Mouse (Mus musculus) forebrain, embryonic 16.5 days (tissue): ENCODE results near the gene Atoh8. TPM values are rescaled to one million over a fixed set of nuclear protein-coding genes. Genes with fewer than 3 reads are reported as not detected.

ENCODE experiments used
- ATAC-seq: fragments of 200-750 bp; cut with Nextera tagmentation; 2 replicates; pipeline ENCODE4 v1.8.0; 2017; ENCODE audit warnings: mild to moderate bottlenecking, moderate library complexity
- H3K27ac ChIP-seq: fragments of 300-500 bp; sonication (generic); 2 replicates; pipeline ENCODE4 v1.5.1; 2014; ENCODE audit warnings: low read length, control low read depth
- H3K27me3 ChIP-seq: fragments of 300-500 bp; sonication (generic); replicated peaks from 2 replicates; pipeline ENCODE4 v1.6.1; 2014; ENCODE audit warnings: low read length; ENCODE audit not compliant: control insufficient read depth, insufficient read depth
- H3K36me3 ChIP-seq: fragments of 300-500 bp; sonication (generic); 2 replicates; pipeline ENCODE4 v1.6.1; 2014; ENCODE audit not compliant: control insufficient read depth, insufficient read depth
- H3K4me1 ChIP-seq: fragments of 300-500 bp; sonication (generic); replicated peaks from 2 replicates; pipeline ENCODE4 v1.6.1; 2014; ENCODE audit warnings: low read length; ENCODE audit not compliant: control insufficient read depth, insufficient read depth
- H3K4me2 ChIP-seq: fragments of 300-500 bp; sonication (generic); 2 replicates; pipeline ENCODE4 v1.6.1; 2014; ENCODE audit warnings: mild to moderate bottlenecking, low read length, control low read depth
- H3K4me3 ChIP-seq: fragments of 300-500 bp; sonication (generic); replicated peaks from 2 replicates; pipeline ENCODE4 v1.5.1; 2014; ENCODE audit warnings: mild to moderate bottlenecking, low read length, control low read depth
- H3K9ac ChIP-seq: fragments of 300-500 bp; sonication (generic); replicated peaks from 2 replicates; pipeline ENCODE4 v1.6.1; 2014; ENCODE audit warnings: low read depth, low read length, control low read depth
- H3K9me3 ChIP-seq: fragments of 300-500 bp; sonication (generic); 2 replicates; pipeline ENCODE4 v1.6.1; 2016; ENCODE audit warnings: low read length; ENCODE audit not compliant: control insufficient read depth
- WGBS: fragments of 180-500 bp; shearing (Covaris S2); extraction: QIAGEN DNeasy Blood & Tissue Kit; methylation state at CpG from one replicate; pipeline ENCODE4 v1.1.7; 2014; 5-methylcytosine and 5-hydroxymethylcytosine counted together
- polyA plus RNA-seq: library from polyadenylated mRNA; unstranded; fragments of >200 nt; fragmentation: Nextera tagmentation; extraction: Ambion mirVana; gene quantifications from 2 replicates; pipeline ENCODE4 v1.2.1, GENCODE M21; 2015

Gene Atoh8
- polyA plus RNA-seq, 1 experiment from 2014 or later, result 3.0 TPM

- Histone ChIP-seq H3K36me3 (no peaks in the 10 kb centered on the region), H3K9ac (no peak overlapping the region), H3K27me3 (peaks cover 5% of the 10 kb centered on the region; the same call in 1 of the 2 replicates), H3K4me1 (peaks cover 2% of the 10 kb centered on the region; the same call in 1 of the 2 replicates), H3K9me3 (no peaks in the 10 kb centered on the region), H3K4me2 (no peak overlapping the region), H3K27ac (peak overlapping the region; percentile 64), H3K4me3 (no peak overlapping the region)
- ATAC-seq, result peak; percentile 64
- 46% methylated on average over 20 of the region's 20 CpGs for WGBS
Observed at GRCm38 (mm10) chr6:72244569-72245285, 9.3 kb upstream of the Atoh8 start.

GRCm38 (mm10) chr6:72244144-72244549, 8.8 kb upstream of the Atoh8 start:
- H3K4me3 ChIP-seq, result no peak overlapping the region
- no peak overlapping the region for H3K4me2 ChIP-seq
- no peak overlapping the region for H3K9ac ChIP-seq
- 18% methylated on average over 9 of the region's 9 CpGs for WGBS
- ATAC-seq, result peak; percentile 85
- H3K36me3 ChIP-seq, result no peaks in the 10 kb centered on the region
- H3K9me3 ChIP-seq, result no peaks in the 10 kb centered on the region
- peaks cover 2% of the 10 kb centered on the region; the same call in 1 of the 2 replicates for H3K4me1 ChIP-seq
- peaks cover 5% of the 10 kb centered on the region; the same call in 1 of the 2 replicates for H3K27me3 ChIP-seq
- peak overlapping the region; percentile 64 for H3K27ac ChIP-seq

- Histone ChIP-seq H3K27me3 (peaks cover 5% of the 10 kb centered on the region; the same call in 1 of the 2 replicates), H3K4me3 (no peak overlapping the region), H3K4me2 (no peak overlapping the region), H3K4me1 (peaks cover 2% of the 10 kb centered on the region; the same call in 1 of the 2 replicates), H3K27ac (no peak overlapping the region), H3K36me3 (no peaks in the 10 kb centered on the region), H3K9ac (no peak overlapping the region), H3K9me3 (no peaks in the 10 kb centered on the region)
- no peak for ATAC-seq
- 80% methylated on average over 13 of the region's 13 CpGs for WGBS
Observed at GRCm38 (mm10) chr6:72242532-72243320, 7.3 kb upstream of the Atoh8 start.

GRCm38 (mm10) chr6:72241843-72242154, 6.4 kb upstream of the Atoh8 start:
- WGBS, result 41% methylated on average over 8 of the region's 8 CpGs
- Histone ChIP-seq H3K27ac (no peak overlapping the region), H3K4me2 (no peak overlapping the region), H3K4me1 (peaks cover 2% of the 10 kb centered on the region; the same call in 1 of the 2 replicates), H3K9ac (no peak overlapping the region), H3K36me3 (no peaks in the 10 kb centered on the region), H3K9me3 (no peaks in the 10 kb centered on the region), H3K4me3 (no peak overlapping the region), H3K27me3 (peaks cover 10% of the 10 kb centered on the region; the same call in 1 of the 2 replicates)
- no peak for ATAC-seq

GRCm38 (mm10) chr6:72241133-72241842, 5.9 kb upstream of the Atoh8 start:
- H3K9me3 ChIP-seq, result no peaks in the 10 kb centered on the region
- no peaks in the 10 kb centered on the region for H3K36me3 ChIP-seq
- no peak overlapping the region for H3K27ac ChIP-seq
- H3K4me1 ChIP-seq, result peaks cover 2% of the 10 kb centered on the region; the same call in 1 of the 2 replicates
- H3K27me3 ChIP-seq, result peaks cover 10% of the 10 kb centered on the region; the same call in 1 of the 2 replicates
- no peak overlapping the region for H3K4me2 ChIP-seq
- no peak overlapping the region for H3K9ac ChIP-seq
- no peak for ATAC-seq
- WGBS, result 29% methylated on average over 8 of the region's 8 CpGs
- H3K4me3 ChIP-seq, result no peak overlapping the region

GRCm38 (mm10) chr6:72240042-72240441, 4.7 kb upstream of the Atoh8 start:
- Histone ChIP-seq H3K9ac (no peak overlapping the region), H3K4me1 (peaks cover 9% of the 10 kb centered on the region), H3K27ac (no peak overlapping the region), H3K27me3 (peaks cover 15% of the 10 kb centered on the region; the same call in 1 of the 2 replicates), H3K4me3 (no peak overlapping the region), H3K4me2 (no peak overlapping the region), H3K9me3 (no peaks in the 10 kb centered on the region), H3K36me3 (no peaks in the 10 kb centered on the region)
- no peak for ATAC-seq
- WGBS, result 73% methylated on average over 2 of the region's 2 CpGs

GRCm38 (mm10) chr6:72237035-72237434, 1.7 kb upstream of the Atoh8 start:
- Histone ChIP-seq H3K9me3 (no peaks in the 10 kb centered on the region), H3K4me3 (no peak overlapping the region), H3K9ac (no peak overlapping the region), H3K4me1 (peaks cover 23% of the 10 kb centered on the region), H3K27me3 (peaks cover 24% of the 10 kb centered on the region; the same call in 1 of the 2 replicates), H3K36me3 (no peaks in the 10 kb centered on the region), H3K27ac (no peak overlapping the region), H3K4me2 (no peak overlapping the region)
- ATAC-seq, result no peak
- WGBS, result 0% methylated on average over 5 of the region's 5 CpGs

GRCm38 (mm10) chr6:72235807-72236407, 530 bp upstream of the Atoh8 start:
- Histone ChIP-seq H3K4me1 (peaks cover 23% of the 10 kb centered on the region), H3K9me3 (no peaks in the 10 kb centered on the region), H3K4me3 (peak overlapping the region; percentile 56), H3K27me3 (peaks cover 24% of the 10 kb centered on the region; the same call in 1 of the 2 replicates), H3K4me2 (peak overlapping the region; percentile 100), H3K27ac (no peak overlapping the region), H3K36me3 (no peaks in the 10 kb centered on the region), H3K9ac (peak overlapping the region; percentile 52)
- WGBS, result 38% methylated on average over 16 of the region's 16 CpGs
- no peak for ATAC-seq
